Mouse (Mus musculus) layer of hippocampus, postnatal 25 days (tissue): ENCODE data around the gene Aldh4a1. TPM values are rescaled to one million over a fixed set of nuclear protein-coding genes. Genes with fewer than 3 reads are reported as not detected.
A peak's percentile ranks its signal among the peaks of the same experiment; 100 is the strongest.

ENCODE experiments used
- DNase-seq, 2 experiments: peaks; one replicate each; pipeline ENCODE4 v3.0.0; 2022; ENCODE audit warnings: mixed read lengths in 2 of 2, low spot score in 1 of 2; ENCODE audit errors: extremely low spot score in 1 of 2
- microRNA-seq, 2 experiments: library from miRNA; unstranded; fragments of <30 nt; microRNA quantifications; one replicate each; pipeline ENCODE4 v1.2.0; 2021
- total RNA-seq, 2 experiments: library from RNA; stranded (reverse); gene quantifications; 2 replicates each; pipeline ENCODE4 v1.2.3; 2021

The Aldh4a1 gene
- total RNA-seq, 2 experiments from 2014 or later: 18.0 to 20.2 TPM

- DNase-seq: no peak
Observed at GRCm38 (mm10) chr4:139653238-139653637, 30.6 kb downstream of the Aldh4a1 start, which contains the start of gene Tas1r2. TSS of gene Tas1r2 (plus strand) at chr4:139653538.

- no peak for DNase-seq
Observed at GRCm38 (mm10) chr4:139661897-139662296, 39.2 kb downstream of the Aldh4a1 start.

- DNase-seq: no peak
Observed at GRCm38 (mm10) chr4:139667632-139668031, 45.0 kb downstream of the Aldh4a1 start.

- peak; percentile 52 to 66 for DNase-seq
Observed at GRCm38 (mm10) chr4:139669847-139670246, 47.2 kb downstream of the Aldh4a1 start.

GRCm38 (mm10) chr4:139675696-139676095 is 53.0 kb downstream of the Aldh4a1 start:
- no peak for DNase-seq

- DNase-seq: no peak
Observed at GRCm38 (mm10) chr4:139683728-139684638, 61.3 kb downstream of the Aldh4a1 start.

- peak; percentile 64 to 92 for DNase-seq
Observed at GRCm38 (mm10) chr4:139684639-139685017, 62.0 kb downstream of the Aldh4a1 start.

GRCm38 (mm10) chr4:139688058-139688457 is 65.4 kb downstream of the Aldh4a1 start:
- DNase-seq: no peak

- DNase-seq: no peak
Observed at GRCm38 (mm10) chr4:139689627-139690269, 67.1 kb downstream of the Aldh4a1 start.

- no peak for DNase-seq
Observed at GRCm38 (mm10) chr4:139693315-139693714, 70.6 kb downstream of the Aldh4a1 start.

- no peak for DNase-seq
Observed at GRCm38 (mm10) chr4:139697755-139698154, 75.1 kb downstream of the Aldh4a1 start.

- no peak for DNase-seq
Observed at GRCm38 (mm10) chr4:139698602-139699001, 75.9 kb downstream of the Aldh4a1 start.

Small RNAs within 50 kb of the gene (microRNA-seq; reads per million reads assigned to microRNA genes)
- gene Gm25571: 0 reads per million in 2 experiments
- gene Mir7020: 2.0 reads per million in 2 experiments

Other genes starting within 250 kb of the Aldh4a1 start
- 10 to 100 TPM; 15.3 to 16.3 TPM for gene Iffo2, start 92.3 kb upstream of the Aldh4a1 start, total RNA-seq
- gene Gm21969, start 19.7 kb upstream of the Aldh4a1 start, total RNA-seq: not detected
- not detected for gene Tas1r2, start 30.7 kb downstream of the Aldh4a1 start, total RNA-seq
- gene Pax7, start 210.7 kb downstream of the Aldh4a1 start, total RNA-seq: not detected